Mouse (Mus musculus): ENCODE data around the gene Pofut2. TPM values are rescaled to one million over a fixed set of nuclear protein-coding genes. Genes with fewer than 3 reads are reported as not detected.

Gene Pofut2
- polyA plus RNA-seq, 1 experiment = 89.9 TPM

- Histone ChIP-seq H3ac (ENCODE audit: control insufficient read depth, insufficient read length) (no peak overlapping the region), H3K4me2 (ENCODE audit: low read depth) (no peak overlapping the region)
- TF ChIP-seq TCF12 (IDR thresholded peaks at IDR 0.05; ENCODE audit: insufficient read depth, poor library complexity, severe bottlenecking) (no peak), MAX (IDR thresholded peaks at IDR 0.05; ENCODE audit: low read depth) (no peak), SRF (IDR thresholded peaks at IDR 0.05; ENCODE audit: control insufficient read depth, insufficient read length, low read depth) (no peak), TCF3 (IDR thresholded peaks at IDR 0.05; ENCODE audit: insufficient read length, low read depth) (no peak), MYOD1 (IDR thresholded peaks at IDR 0.05; ENCODE audit: control insufficient read depth in 1 of 3, insufficient read length in 2 of 3, low read depth in 2 of 3) (no peak), MYOG (IDR thresholded peaks at IDR 0.05; ENCODE audit: control insufficient read depth in 1 of 3, insufficient read depth in 1 of 3, insufficient read length in 2 of 3, low read depth in 2 of 3) (no peak), POLR2AphosphoS2 (IDR thresholded peaks at IDR 0.05; ENCODE audit: insufficient read length, low read depth) (no peak), POLR2A (IDR thresholded peaks at IDR 0.05; ENCODE audit: insufficient read length, low read depth) (no peak), E2F4 (IDR thresholded peaks at IDR 0.05; ENCODE audit: insufficient read depth) (no peak), CEBPB (IDR thresholded peaks at IDR 0.05; ENCODE audit: insufficient read depth, poor library complexity, severe bottlenecking) (no peak), USF1 (IDR thresholded peaks at IDR 0.05; ENCODE audit: low read depth) (no peak), REST (IDR thresholded peaks at IDR 0.05; ENCODE audit: insufficient read depth, insufficient read length) (no peak)
Measured at GRCm38 (mm10) chr10:77282822-77283221, 23.8 kb downstream of the Pofut2 start.

GRCm38 (mm10) chr10:77284832-77285231 lies 25.8 kb downstream of the Pofut2 start:
- H3K79me2 ChIP-seq (ENCODE audit: control insufficient read depth, insufficient read depth) = no peaks in the 10 kb centered on the region
- no peaks in the 10 kb centered on the region for H3K36me3 ChIP-seq (ENCODE audit: control insufficient read depth, insufficient read depth)
- H3K4me3 ChIP-seq = no peak overlapping the region
- no peak overlapping the region for H3ac ChIP-seq (ENCODE audit: control insufficient read depth, insufficient read length)
- no peak overlapping the region for H3K4me2 ChIP-seq (ENCODE audit: low read depth)
- no peaks in the 10 kb centered on the region for H3K27me3 ChIP-seq (ENCODE audit: control insufficient read depth, insufficient read depth, insufficient read length)
- TF ChIP-seq E2F4 (IDR thresholded peaks at IDR 0.05; ENCODE audit: insufficient read depth) = no peak
- TF ChIP-seq TCF3 (IDR thresholded peaks at IDR 0.05; ENCODE audit: insufficient read length, low read depth) = no peak
- TF ChIP-seq CEBPB (IDR thresholded peaks at IDR 0.05; ENCODE audit: insufficient read depth, poor library complexity, severe bottlenecking) = no peak
- TF ChIP-seq MYOG (IDR thresholded peaks at IDR 0.05; ENCODE audit: control insufficient read depth in 1 of 3, insufficient read depth in 1 of 3, insufficient read length in 2 of 3, low read depth in 2 of 3) = no peak
- no peak for TF ChIP-seq SRF (IDR thresholded peaks at IDR 0.05; ENCODE audit: control insufficient read depth, insufficient read length, low read depth)
- TF ChIP-seq USF1 (IDR thresholded peaks at IDR 0.05; ENCODE audit: low read depth) = no peak
- no peak for TF ChIP-seq POLR2AphosphoS2 (IDR thresholded peaks at IDR 0.05; ENCODE audit: insufficient read length, low read depth)
- TF ChIP-seq MAX (IDR thresholded peaks at IDR 0.05; ENCODE audit: low read depth) = no peak
- no peak for TF ChIP-seq MYOD1 (IDR thresholded peaks at IDR 0.05; ENCODE audit: control insufficient read depth in 1 of 3, insufficient read length in 2 of 3, low read depth in 2 of 3)
- no peak for TF ChIP-seq TCF12 (IDR thresholded peaks at IDR 0.05; ENCODE audit: insufficient read depth, poor library complexity, severe bottlenecking)

More at GRCm38 (mm10) chr10:77282822-77283221, 23.8 kb downstream of the Pofut2 start:
- H3K4me3 ChIP-seq = no peak overlapping the region
- H3K79me2 ChIP-seq (ENCODE audit: control insufficient read depth, insufficient read depth) = no peaks in the 10 kb centered on the region
- H3K36me3 ChIP-seq (ENCODE audit: control insufficient read depth, insufficient read depth) = no peaks in the 10 kb centered on the region
- no peaks in the 10 kb centered on the region for H3K27me3 ChIP-seq (ENCODE audit: control insufficient read depth, insufficient read depth, insufficient read length)

GRCm38 (mm10) chr10:77287626-77288025 lies 28.6 kb downstream of the Pofut2 start:
- no peaks in the 10 kb centered on the region for H3K27me3 ChIP-seq (ENCODE audit: control insufficient read depth, insufficient read depth, insufficient read length)
- no peaks in the 10 kb centered on the region for H3K36me3 ChIP-seq (ENCODE audit: control insufficient read depth, insufficient read depth)
- TF ChIP-seq TCF3 (IDR thresholded peaks at IDR 0.05; ENCODE audit: insufficient read length, low read depth) (no peak), CEBPB (IDR thresholded peaks at IDR 0.05; ENCODE audit: insufficient read depth, poor library complexity, severe bottlenecking) (no peak), USF1 (IDR thresholded peaks at IDR 0.05; ENCODE audit: low read depth) (no peak)

GRCm38 (mm10) chr10:77288639-77289195 lies 29.7 kb downstream of the Pofut2 start:
- H3K79me2 ChIP-seq (ENCODE audit: control insufficient read depth, insufficient read depth) = no peaks in the 10 kb centered on the region
- H3K4me2 ChIP-seq (ENCODE audit: low read depth) = no peak overlapping the region
- H3K36me3 ChIP-seq (ENCODE audit: control insufficient read depth, insufficient read depth) = no peaks in the 10 kb centered on the region
- H3K27me3 ChIP-seq (ENCODE audit: control insufficient read depth, insufficient read depth, insufficient read length) = no peaks in the 10 kb centered on the region
- no peak overlapping the region for H3ac ChIP-seq (ENCODE audit: control insufficient read depth, insufficient read length)
- no peak for TF ChIP-seq CEBPB (IDR thresholded peaks at IDR 0.05; ENCODE audit: insufficient read depth, poor library complexity, severe bottlenecking)
- TF ChIP-seq E2F4 (IDR thresholded peaks at IDR 0.05; ENCODE audit: insufficient read depth) = no peak
- no peak for TF ChIP-seq MYOG (IDR thresholded peaks at IDR 0.05; ENCODE audit: control insufficient read depth in 1 of 3, insufficient read depth in 1 of 3, insufficient read length in 2 of 3, low read depth in 2 of 3)
- no peak for TF ChIP-seq POLR2AphosphoS2 (IDR thresholded peaks at IDR 0.05; ENCODE audit: insufficient read length, low read depth)
- no peak for TF ChIP-seq POLR2A (IDR thresholded peaks at IDR 0.05; ENCODE audit: insufficient read length, low read depth)
- no peak overlapping the region for H3K4me3 ChIP-seq

More at GRCm38 (mm10) chr10:77287626-77288025, 28.6 kb downstream of the Pofut2 start:
- Histone ChIP-seq H3K79me2 (ENCODE audit: control insufficient read depth, insufficient read depth) (no peaks in the 10 kb centered on the region), H3ac (ENCODE audit: control insufficient read depth, insufficient read length) (no peak overlapping the region), H3K4me3 (no peak overlapping the region), H3K4me2 (ENCODE audit: low read depth) (no peak overlapping the region)

- no peak for TF ChIP-seq E2F4 (IDR thresholded peaks at IDR 0.05; ENCODE audit: insufficient read depth)
- TF ChIP-seq SRF (IDR thresholded peaks at IDR 0.05; ENCODE audit: control insufficient read depth, insufficient read length, low read depth) = no peak
- TF ChIP-seq CEBPB (IDR thresholded peaks at IDR 0.05; ENCODE audit: insufficient read depth, poor library complexity, severe bottlenecking) = no peak
- no peak for TF ChIP-seq MYOD1 (IDR thresholded peaks at IDR 0.05; ENCODE audit: control insufficient read depth in 1 of 3, insufficient read length in 2 of 3, low read depth in 2 of 3)
- no peak for TF ChIP-seq TCF12 (IDR thresholded peaks at IDR 0.05; ENCODE audit: insufficient read depth, poor library complexity, severe bottlenecking)
- no peak for TF ChIP-seq USF1 (IDR thresholded peaks at IDR 0.05; ENCODE audit: low read depth)
- TF ChIP-seq REST (IDR thresholded peaks at IDR 0.05; ENCODE audit: insufficient read depth, insufficient read length) = no peak
- no peak for TF ChIP-seq MAX (IDR thresholded peaks at IDR 0.05; ENCODE audit: low read depth)
- TF ChIP-seq TCF3 (IDR thresholded peaks at IDR 0.05; ENCODE audit: insufficient read length, low read depth) = no peak
- no peak for TF ChIP-seq POLR2AphosphoS2 (IDR thresholded peaks at IDR 0.05; ENCODE audit: insufficient read length, low read depth)
- TF ChIP-seq POLR2A (IDR thresholded peaks at IDR 0.05; ENCODE audit: insufficient read length, low read depth) = no peak
- TF ChIP-seq MYOG (IDR thresholded peaks at IDR 0.05; ENCODE audit: control insufficient read depth in 1 of 3, insufficient read depth in 1 of 3, insufficient read length in 2 of 3, low read depth in 2 of 3) = no peak
- Histone ChIP-seq H3K4me2 (ENCODE audit: low read depth) (no peak overlapping the region), H3K4me3 (no peak overlapping the region), H3K79me2 (ENCODE audit: control insufficient read depth, insufficient read depth) (no peaks in the 10 kb centered on the region), H3K36me3 (ENCODE audit: control insufficient read depth, insufficient read depth) (no peaks in the 10 kb centered on the region), H3K27me3 (ENCODE audit: control insufficient read depth, insufficient read depth, insufficient read length) (no peaks in the 10 kb centered on the region), H3ac (ENCODE audit: control insufficient read depth, insufficient read length) (no peak overlapping the region)
Measured at GRCm38 (mm10) chr10:77289559-77289958, 30.5 kb downstream of the Pofut2 start.
